Mouse (Mus musculus) neural tube, embryonic 14.5 days (tissue): ENCODE measurements around the gene Nfix. TPM values are rescaled to one million over a fixed set of nuclear protein-coding genes. Genes with fewer than 3 reads are reported as not detected.

ENCODE experiments used
- ATAC-seq: fragments of 200-750 bp; cut with Nextera tagmentation; 2 replicates; pipeline ENCODE4 v1.8.0; 2017; ENCODE audit warnings: low read depth, mild to moderate bottlenecking, moderate TSS enrichment, moderate library complexity
- H3K27ac ChIP-seq: fragments of 300-500 bp; sonication (generic); 2 replicates; pipeline ENCODE4 v1.5.1; 2014; ENCODE audit warnings: low read depth, mild to moderate bottlenecking, control low read depth, low read length, moderate library complexity, mixed read lengths
- H3K27me3 ChIP-seq: fragments of 300-500 bp; sonication (generic); 2 replicates; pipeline ENCODE4 v1.6.1; 2014; ENCODE audit warnings: low read length; ENCODE audit not compliant: control insufficient read depth, insufficient read depth
- H3K36me3 ChIP-seq: fragments of 300-500 bp; sonication (generic); 2 replicates; pipeline ENCODE4 v1.6.1; 2014; ENCODE audit warnings: low read length, mixed read lengths; ENCODE audit not compliant: control insufficient read depth, insufficient read depth
- H3K4me1 ChIP-seq: fragments of 300-500 bp; sonication (generic); 2 replicates; pipeline ENCODE4 v1.6.1; 2014; ENCODE audit warnings: low read length; ENCODE audit not compliant: control insufficient read depth, insufficient read depth
- H3K4me2 ChIP-seq: fragments of 300-500 bp; sonication (generic); 2 replicates; pipeline ENCODE4 v1.6.1; 2014; ENCODE audit warnings: mild to moderate bottlenecking, low read depth, low read length, control low read depth
- H3K4me3 ChIP-seq: fragments of 300-500 bp; sonication (generic); 2 replicates; pipeline ENCODE4 v1.5.1; 2014; ENCODE audit warnings: low read depth, low read length, control low read depth, mixed read lengths
- H3K9ac ChIP-seq: fragments of 300-500 bp; sonication (generic); replicated peaks from 2 replicates; pipeline ENCODE4 v1.6.1; 2014; ENCODE audit warnings: low read depth, mild to moderate bottlenecking, control low read depth, low read length, mixed read lengths
- H3K9me3 ChIP-seq: fragments of 300-500 bp; sonication (generic); 2 replicates; pipeline ENCODE4 v1.6.1; 2016; ENCODE audit warnings: low read length; ENCODE audit not compliant: control insufficient read depth
- WGBS: fragments of 180-500 bp; shearing (Covaris S2); extraction: QIAGEN DNeasy Blood & Tissue Kit; methylation state at CpG from one replicate; pipeline ENCODE4 v1.1.7; 2014; 5-methylcytosine and 5-hydroxymethylcytosine counted together
- polyA plus RNA-seq: library from polyadenylated mRNA; unstranded; fragments of >200 nt; fragmentation: Nextera tagmentation; extraction: Ambion mirVana; gene quantifications from 2 replicates; pipeline ENCODE4 v1.2.1, GENCODE M21; 2014

The Nfix gene
- polyA plus RNA-seq, 1 experiment from 2014 or later, result 91.5 TPM

DNA sequence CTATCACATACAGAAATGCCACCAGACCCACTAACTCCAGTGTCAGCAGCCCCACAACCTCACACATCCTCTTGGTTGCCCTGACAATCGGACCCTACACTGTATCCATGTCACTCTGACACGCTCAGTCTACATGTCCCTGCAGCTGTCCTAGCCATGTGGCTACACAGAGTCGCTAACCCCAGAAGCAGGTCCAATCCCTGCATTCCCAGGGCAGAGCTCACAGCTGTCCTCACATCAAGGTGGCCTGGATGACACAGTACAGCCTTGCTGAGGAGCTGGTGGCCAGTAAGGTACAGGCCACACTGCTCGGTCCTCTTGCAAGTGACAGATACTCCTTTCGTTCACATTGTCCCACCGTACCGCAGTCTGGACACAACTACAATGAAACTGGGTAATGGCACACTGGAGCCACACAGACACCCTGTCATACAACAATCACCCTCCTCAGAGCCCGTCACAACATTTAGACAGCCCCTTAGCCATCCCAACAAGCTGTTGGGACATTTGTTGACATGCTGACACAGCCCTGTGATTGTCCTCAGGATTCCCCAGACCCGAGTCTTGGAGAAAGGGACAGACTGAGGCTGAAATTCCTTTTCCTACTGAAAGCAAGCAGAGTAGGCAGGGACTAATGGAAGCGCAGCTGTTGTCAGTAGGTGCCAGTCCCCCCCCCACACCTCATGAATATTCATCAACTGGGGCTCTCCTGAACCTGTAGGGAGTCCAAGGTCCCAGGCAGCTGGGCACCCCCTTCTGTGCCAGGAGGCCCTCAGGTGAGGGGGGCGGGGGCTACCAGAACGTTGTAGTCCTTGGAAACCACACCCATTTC is 9.2 kb upstream of the Nfix start:
- Histone ChIP-seq H3K4me3 (no peak overlapping the region), H3K4me1 (peaks cover 3% of the 10 kb centered on the region; the same call in 1 of the 2 replicates), H3K9ac (no peak overlapping the region), H3K9me3 (no peaks in the 10 kb centered on the region), H3K27me3 (no peaks in the 10 kb centered on the region), H3K36me3 (no peaks in the 10 kb centered on the region), H3K27ac (peak overlapping the region; percentile 6; the same call in 1 of the 2 replicates), H3K4me2 (no peak overlapping the region)
- no peak for ATAC-seq
- 53% methylated on average over 12 of the region's 12 CpGs for WGBS

DNA sequence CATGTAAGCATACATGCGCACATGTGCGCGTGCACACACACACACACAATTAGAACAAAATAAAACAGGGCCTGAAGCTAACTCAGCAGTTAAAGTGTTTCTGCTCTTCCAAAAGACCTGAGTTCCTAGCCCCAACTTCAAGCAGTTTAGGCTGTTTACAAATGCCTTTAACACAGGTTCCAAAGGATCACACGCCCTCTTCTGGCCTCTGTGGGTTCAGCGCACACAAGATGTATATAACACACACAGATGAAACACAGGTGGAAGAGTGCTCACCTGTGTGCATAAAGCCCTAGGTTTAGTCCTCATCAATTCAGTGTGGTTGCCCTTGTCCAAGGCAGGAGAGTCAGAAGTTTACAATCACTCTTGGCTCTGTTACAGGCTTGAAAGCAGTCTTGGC is 5.9 kb upstream of the Nfix start:
- Histone ChIP-seq H3K36me3 (no peaks in the 10 kb centered on the region), H3K27me3 (0 out of 2 replicates have a peak, but pooled peaks cover 6% of the 10 kb centered on the region), H3K4me3 (no peak overlapping the region), H3K4me2 (no peak overlapping the region), H3K4me1 (no peaks in the 10 kb centered on the region), H3K9ac (no peak overlapping the region), H3K27ac (no peak overlapping the region), H3K9me3 (no peaks in the 10 kb centered on the region)
- WGBS, result 96% methylated on average over 5 of the region's 5 CpGs
- ATAC-seq, result no peak

DNA sequence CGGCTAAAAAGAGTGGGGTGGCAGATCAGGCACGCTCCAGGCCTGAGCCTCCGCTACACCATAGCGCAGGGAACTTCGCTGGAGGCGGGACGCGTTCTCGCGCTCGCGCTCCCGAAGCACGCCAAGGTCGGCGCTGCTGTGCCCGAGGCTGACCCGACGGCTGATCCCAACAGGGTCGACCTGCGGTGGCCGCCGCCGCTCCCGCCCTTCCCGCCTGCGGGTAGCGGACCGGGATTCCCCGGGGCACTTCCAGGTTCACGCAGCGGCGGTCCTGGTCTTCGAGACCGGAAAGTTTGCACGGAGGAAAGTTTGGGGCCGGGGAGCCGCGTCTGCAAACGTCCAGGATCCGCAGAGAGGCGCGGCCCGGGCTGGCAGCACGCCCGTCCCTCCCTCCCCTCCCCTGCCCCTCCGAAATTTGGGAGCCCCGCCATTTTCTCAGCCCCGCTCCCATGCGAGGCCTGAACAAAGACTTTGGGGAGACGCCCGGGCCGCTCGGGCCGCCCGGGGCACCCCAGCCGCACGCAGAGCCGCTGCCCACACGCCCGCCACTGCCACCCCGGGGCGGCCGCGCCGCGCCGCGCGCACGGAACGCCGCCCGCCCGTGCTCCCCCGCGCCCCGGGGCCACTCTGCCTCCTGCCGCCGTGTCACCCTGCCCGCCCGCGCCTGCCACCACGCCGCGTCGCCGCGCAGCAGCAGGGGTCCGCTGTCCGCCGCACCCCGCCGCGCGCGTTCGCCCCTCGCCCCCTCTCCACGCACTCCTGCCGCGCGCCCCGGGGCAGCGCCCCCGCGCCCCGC is 810 bp downstream of the Nfix start:
- ATAC-seq, result no peak
- no peaks in the 10 kb centered on the region for H3K36me3 ChIP-seq
- peak overlapping the region; percentile 82 for H3K9ac ChIP-seq
- peak overlapping the region; percentile 82 for H3K27ac ChIP-seq
- H3K4me3 ChIP-seq, result peak overlapping the region; percentile 66
- under 1% methylated on average over 55 of the region's 108 CpGs for WGBS
- H3K9me3 ChIP-seq, result no peaks in the 10 kb centered on the region
- H3K4me1 ChIP-seq, result peaks cover 13% of the 10 kb centered on the region; the same call in 1 of the 2 replicates
- peaks cover 30% of the 10 kb centered on the region for H3K27me3 ChIP-seq
- H3K4me2 ChIP-seq, result peak overlapping the region; percentile 80

DNA sequence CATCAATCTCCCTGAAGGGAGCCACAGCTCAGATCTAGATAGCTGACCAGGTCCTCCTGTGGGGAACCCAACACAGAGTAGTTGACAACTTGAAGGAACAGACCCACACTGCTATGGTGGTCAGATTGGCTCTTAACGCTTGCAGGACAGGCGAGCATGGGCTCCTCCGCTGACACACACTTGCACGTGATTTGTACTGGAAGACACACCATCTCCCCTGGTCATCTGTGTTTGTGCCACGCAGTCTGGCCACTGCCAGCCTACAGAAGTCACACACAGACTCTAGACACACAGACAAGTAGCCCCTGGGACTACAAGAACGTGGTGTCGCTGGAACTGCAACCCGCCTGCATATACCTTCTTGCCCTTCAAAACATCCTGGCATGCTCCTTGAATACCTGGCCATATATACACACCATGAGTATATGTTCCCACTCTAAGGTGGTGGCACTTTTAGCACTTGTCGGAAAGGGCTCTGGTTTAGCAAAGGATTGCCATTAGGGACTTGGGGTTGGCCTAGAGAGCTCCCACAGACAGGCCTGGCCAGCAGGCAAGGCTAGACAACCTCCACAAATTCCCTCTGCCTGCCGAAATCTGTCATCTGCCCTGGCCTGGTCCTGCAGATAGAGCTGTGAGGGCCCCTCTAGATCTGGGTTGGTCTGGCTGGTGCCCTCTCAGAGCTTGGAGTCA is 1.6 kb downstream of the Nfix start:
- peak overlapping the region; percentile 82 for H3K27ac ChIP-seq
- H3K4me1 ChIP-seq, result peaks cover 13% of the 10 kb centered on the region; the same call in 1 of the 2 replicates
- no peak for ATAC-seq
- H3K27me3 ChIP-seq, result peaks cover 30% of the 10 kb centered on the region
- H3K9ac ChIP-seq, result peak overlapping the region; percentile 82
- whole genome bisulfite sequencing, result 41% methylated on average over 10 of the region's 10 CpGs
- peak overlapping the region; percentile 66 for H3K4me3 ChIP-seq
- H3K36me3 ChIP-seq, result no peaks in the 10 kb centered on the region
- peak overlapping the region; percentile 80 for H3K4me2 ChIP-seq
- H3K9me3 ChIP-seq, result no peaks in the 10 kb centered on the region

DNA sequence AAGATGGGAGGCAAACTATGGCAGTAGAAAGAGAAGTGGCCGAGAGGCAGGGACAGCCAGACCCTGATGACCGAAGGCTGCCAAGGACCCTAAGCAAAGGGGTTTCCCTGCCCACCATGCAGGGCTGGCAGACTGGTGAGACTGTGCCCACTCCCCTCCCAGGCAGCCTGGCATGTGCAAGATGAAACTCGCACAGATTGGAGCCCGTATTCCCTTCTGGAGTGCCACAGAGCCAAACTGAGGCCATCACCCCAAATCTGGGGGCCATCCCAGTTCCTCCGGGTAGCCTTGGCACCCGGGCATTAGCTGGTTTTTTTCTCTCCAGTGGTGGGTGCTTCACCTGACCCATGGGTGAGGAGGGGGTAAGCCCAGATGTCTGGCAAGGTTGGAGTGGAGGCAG is 2.2 kb downstream of the Nfix start:
- Histone ChIP-seq H3K4me2 (peak overlapping the region; percentile 80), H3K9ac (no peak overlapping the region), H3K36me3 (no peaks in the 10 kb centered on the region), H3K4me3 (peak overlapping the region; percentile 66), H3K9me3 (no peaks in the 10 kb centered on the region), H3K27ac (no peak overlapping the region), H3K27me3 (peaks cover 30% of the 10 kb centered on the region), H3K4me1 (peaks cover 13% of the 10 kb centered on the region; the same call in 1 of the 2 replicates)
- no peak for ATAC-seq
- WGBS, result 66% methylated on average over 6 of the region's 6 CpGs

DNA sequence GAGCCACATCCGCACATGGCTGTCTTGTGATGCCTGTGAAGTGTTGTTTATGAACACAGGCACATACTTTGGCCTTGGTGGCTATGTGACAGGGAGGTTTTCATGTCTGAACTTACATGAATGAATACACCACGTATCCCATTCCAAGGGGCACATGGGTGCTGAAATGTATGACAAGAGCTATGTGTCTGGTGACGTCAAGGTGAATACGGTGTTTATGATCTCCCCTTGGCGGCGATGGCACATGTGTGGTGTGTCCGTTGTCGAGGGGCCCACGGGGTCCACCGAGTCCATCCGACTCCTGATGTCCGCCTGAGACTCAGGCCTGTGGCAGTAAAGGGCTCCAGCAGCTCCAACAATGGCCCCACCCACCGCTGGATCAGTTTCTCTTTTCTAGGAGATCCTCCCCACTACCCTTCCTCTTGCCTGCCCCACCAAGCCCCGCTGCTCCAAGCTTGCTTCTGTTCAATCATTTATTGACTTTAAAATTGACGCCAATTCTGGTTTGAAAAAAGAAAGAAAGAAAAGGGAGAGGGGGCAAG is 2.8 kb downstream of the Nfix start:
- Histone ChIP-seq H3K4me3 (no peak overlapping the region), H3K4me1 (peaks cover 13% of the 10 kb centered on the region; the same call in 1 of the 2 replicates), H3K9me3 (no peaks in the 10 kb centered on the region), H3K4me2 (peak overlapping the region; percentile 80; the same call in 1 of the 2 replicates), H3K36me3 (no peaks in the 10 kb centered on the region), H3K9ac (no peak overlapping the region; the same call in 1 of the 2 replicates), H3K27ac (no peak overlapping the region), H3K27me3 (peaks cover 29% of the 10 kb centered on the region)
- ATAC-seq, result no peak
- WGBS, result 74% methylated on average over 15 of the region's 15 CpGs

DNA sequence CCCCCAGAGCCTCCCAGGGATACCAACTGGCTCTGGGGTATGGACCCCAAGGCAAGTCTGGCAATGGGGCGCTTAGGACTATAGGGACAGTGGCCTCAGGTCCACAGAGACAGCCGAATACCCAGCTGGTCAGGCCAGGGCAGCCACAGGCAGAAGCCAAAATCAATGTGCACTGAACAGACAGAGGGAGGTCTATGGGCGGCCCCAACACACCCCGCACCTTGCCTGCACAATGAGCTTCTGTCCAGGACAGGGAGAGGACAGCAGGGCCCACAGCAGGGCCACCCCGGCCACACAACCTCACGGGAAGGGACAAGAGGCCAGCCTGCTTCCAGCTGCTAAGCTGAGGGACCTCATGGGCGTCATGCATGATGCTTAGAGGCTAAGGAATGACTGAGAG is 5.7 kb downstream of the Nfix start:
- Histone ChIP-seq H3K27me3 (peaks cover 36% of the 10 kb centered on the region), H3K4me1 (peaks cover 12% of the 10 kb centered on the region; the same call in 1 of the 2 replicates)
- 43% methylated on average over 7 of the region's 7 CpGs for WGBS

DNA sequence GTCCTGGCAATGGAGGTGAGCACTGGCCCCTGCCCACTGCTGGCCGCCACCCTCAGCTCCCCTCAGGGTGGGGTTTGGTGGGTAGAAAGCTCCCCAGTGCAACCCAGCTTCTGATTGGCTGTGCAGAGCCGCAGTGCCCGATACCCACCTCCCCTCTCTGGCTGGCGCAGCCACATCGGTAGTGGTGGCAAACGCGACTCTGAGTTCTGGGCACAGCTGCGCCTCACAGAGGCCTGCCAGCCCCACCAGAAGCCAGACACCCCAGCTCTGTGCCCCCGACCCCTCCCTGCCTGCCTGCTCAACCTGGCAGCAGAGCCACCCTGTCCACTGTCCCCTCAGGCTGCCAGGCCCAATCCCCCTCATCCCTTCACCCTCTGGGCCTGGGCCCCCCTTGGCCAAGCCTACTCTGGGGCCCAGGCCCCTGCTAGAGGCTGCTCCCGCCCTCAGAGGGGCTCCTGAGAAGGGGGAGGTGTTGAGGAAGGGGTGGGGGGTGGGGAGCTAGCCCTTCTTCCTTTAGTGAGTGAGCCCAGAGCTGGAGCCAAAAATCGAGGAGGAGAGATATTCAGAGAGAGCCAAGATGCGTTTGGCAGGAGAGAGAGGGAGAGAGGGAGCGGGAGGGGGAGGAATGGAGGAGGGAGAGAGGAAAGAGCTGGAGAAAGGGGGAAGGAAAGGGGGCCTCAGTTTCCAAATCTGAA is 6.2 kb downstream of the Nfix start:
- peak; percentile 86 for ATAC-seq
- Histone ChIP-seq H3K4me1 (peaks cover 12% of the 10 kb centered on the region; the same call in 1 of the 2 replicates), H3K27me3 (peaks cover 39% of the 10 kb centered on the region), H3K9me3 (no peaks in the 10 kb centered on the region), H3K36me3 (no peaks in the 10 kb centered on the region), H3K9ac (no peak overlapping the region), H3K27ac (peak overlapping the region; percentile 71), H3K4me2 (no peak overlapping the region; the same call in 1 of the 2 replicates), H3K4me3 (no peak overlapping the region)
- 47% methylated on average over 13 of the region's 13 CpGs for WGBS

More for the DNA sequence above, 5.7 kb downstream of the Nfix start:
- peak overlapping the region; percentile 24; the same call in 1 of the 2 replicates for H3K4me2 ChIP-seq
- H3K36me3 ChIP-seq, result no peaks in the 10 kb centered on the region
- H3K9ac ChIP-seq, result 0 out of 2 replicates have a peak overlapping the region, but pooled peaks have one; percentile 16
- ATAC-seq, result peak; percentile 32; the same call in 1 of the 2 replicates
- no peak overlapping the region for H3K4me3 ChIP-seq
- H3K9me3 ChIP-seq, result no peaks in the 10 kb centered on the region
- peak overlapping the region; percentile 71 for H3K27ac ChIP-seq
